Mouse (Mus musculus) cerebellum, adult 2 months (tissue): Measurements from ENCODE around the gene Miga2.

ENCODE experiments used
- CTCF ChIP-seq: fragments of 200-500 bp; IDR thresholded peaks from 2 replicates; pipeline ENCODE4 v1.5.1; 2011; ENCODE audit warnings: low read depth, mild to moderate bottlenecking, control low read depth, low read length, moderate library complexity, borderline replicate concordance; ENCODE audit not compliant: insufficient read depth
- POLR2A ChIP-seq: fragments of 200-500 bp; IDR thresholded peaks from 2 replicates; pipeline ENCODE4 v1.6.1; 2011; ENCODE audit warnings: low read length, control low read depth, borderline replicate concordance; ENCODE audit not compliant: insufficient read depth

DNA sequence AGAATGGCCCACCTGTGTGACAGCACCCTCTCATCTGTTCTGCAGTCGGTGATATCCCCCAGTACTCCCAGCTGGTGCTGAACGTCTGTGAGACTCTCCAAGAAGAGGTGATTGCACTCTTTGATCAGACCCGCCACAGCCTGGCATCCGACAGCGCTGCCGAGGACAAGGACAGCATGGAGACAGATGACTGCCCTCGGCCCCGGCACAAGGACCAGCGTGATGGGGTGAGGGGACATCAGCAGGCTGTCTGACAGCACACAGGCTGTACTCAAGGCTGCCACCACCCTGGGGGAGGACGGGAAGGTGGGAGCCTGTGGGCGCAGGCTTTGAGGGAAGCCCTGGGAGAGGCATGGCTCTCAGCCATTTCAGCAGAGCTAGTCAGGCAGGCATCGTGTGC, 26.9 kb upstream of the Miga2 start:
- TF ChIP-seq CTCF = no peak
- TF ChIP-seq POLR2A = no peak
